In the genomic region with DNA sequence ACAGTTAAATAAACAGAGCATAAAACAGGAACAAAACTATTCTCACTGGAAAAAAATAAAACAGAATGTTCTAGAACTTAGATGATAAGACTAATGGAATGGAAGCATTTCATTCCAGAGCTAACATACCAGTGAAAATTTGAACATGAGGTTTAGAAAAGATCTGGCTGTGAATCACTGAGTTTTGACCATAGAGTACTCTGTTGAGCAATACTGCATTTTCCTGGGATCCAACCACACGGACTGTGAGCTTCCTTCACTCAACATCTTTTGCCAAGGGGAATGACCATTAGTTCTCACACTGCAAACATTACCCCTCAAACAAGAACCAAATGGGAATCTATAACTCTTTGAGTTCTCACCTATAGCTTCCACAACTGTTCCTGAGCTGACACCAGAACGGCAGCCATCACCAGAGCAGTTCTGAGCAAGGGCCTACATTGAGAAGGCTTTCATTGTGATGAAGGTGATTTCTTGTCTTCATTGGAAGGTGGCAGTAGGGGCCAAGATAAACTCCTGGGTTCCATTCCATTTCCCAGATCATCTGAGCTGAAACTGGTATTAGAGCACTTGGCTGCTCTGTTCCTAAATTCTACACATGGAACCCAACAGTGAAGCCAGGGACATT, we compare ENCODE assay signal across 26 mouse cellular contexts. TPM values are rescaled to one million over a fixed set of nuclear protein-coding genes. Genes with fewer than 3 reads are reported as not detected.
DNase-seq lines count a peak whose midpoint lies in the region; ATAC-seq and TF ChIP-seq lines count a peak whose summit lies in the region.
"Had no signal": no experiment of that assay in that cellular context is flagged by ENCODE, and none has a peak within 500 bp of the region (broad histone marks: within the 10 kb centered on the region; RNA-seq: fewer than 3 reads in every experiment).

No protein-coding gene starts in this region.

- no peaks in the 10 kb centered on the region for H3K27me3 ChIP-seq in heart, adult 2 months (ENCODE audit: control insufficient read depth, insufficient read depth, low read length)
- no peaks in the 10 kb centered on the region for H3K27me3 ChIP-seq in kidney, adult 2 months (replicated peaks; ENCODE audit: control insufficient read depth, insufficient read depth, low read length)
- H3K27me3 ChIP-seq in kidney, embryonic 14.5 days (ENCODE audit: control insufficient read depth, insufficient read depth, low read length): no peaks in the 10 kb centered on the region
- H3K27me3 ChIP-seq: CH12.LX; embryonic facial prominence, embryonic 15.5 days; forebrain, embryonic 15.5 days; hindbrain, embryonic 12.5 days had no signal

- no peak for TF ChIP-seq CTCF in heart, adult 2 months (IDR thresholded peaks at IDR 0.05)
- TF ChIP-seq CTCF in kidney, adult 2 months (conservative IDR thresholded peaks at IDR 0.05; ENCODE audit: insufficient read depth, insufficient read length, low read depth, low read length): no peak

- intact Hi-C loops in heart, adult 2 months (cut with DNase I): no loop called here

- DNase-seq in heart, adult 2 months: peak; percentile 7 to 20
- DNase-seq in heart, postnatal 4 days: no peak
- DNase-seq in kidney, adult 2 months: peak; percentile 52
- DNase-seq in lung, postnatal 25 days (ENCODE audit: low spot score): peak; percentile 41
- no peak for DNase-seq in lung, postnatal 10 days
- DNase-seq in adipocyte (ENCODE audit: low spot score): peak; percentile 21
- DNase-seq: adrenal gland, adult 8-10 months; adrenal gland, postnatal 36 days; cerebellum, adult 2 months; cerebellum, postnatal 10 days; gastrocnemius, postnatal 36 days had no signal

- H3K4me2 ChIP-seq in kidney, embryonic 14.5 days (replicated peaks; ENCODE audit: low read depth, low read length): no peak overlapping the region
- H3K4me2 ChIP-seq: embryonic facial prominence, embryonic 15.5 days; forebrain, embryonic 15.5 days; hindbrain, embryonic 12.5 days had no signal

- no peaks in the 10 kb centered on the region for H3K79me2 ChIP-seq in heart, adult 2 months (replicated peaks; ENCODE audit: control insufficient read depth, insufficient read depth, low read length)

- peaks cover 2% of the 10 kb centered on the region; the same call in 1 of the 2 replicates for H3K4me1 ChIP-seq in heart, adult 2 months (ENCODE audit: control insufficient read depth, insufficient read depth, low read length)
- H3K4me1 ChIP-seq in kidney, adult 2 months (ENCODE audit: control insufficient read depth, insufficient read depth, low read length): peaks cover 4% of the 10 kb centered on the region; the same call in 1 of the 2 replicates
- H3K4me1 ChIP-seq in kidney, embryonic 14.5 days (ENCODE audit: control insufficient read depth, insufficient read depth, low read length): no peaks in the 10 kb centered on the region
- H3K4me1 ChIP-seq: embryonic facial prominence, embryonic 15.5 days; forebrain, embryonic 15.5 days; hindbrain, embryonic 12.5 days had no signal

- TF ChIP-seq POLR2A in heart, adult 2 months (IDR thresholded peaks at IDR 0.05; ENCODE audit: insufficient read depth, low read depth, low read length): no peak
- no peak for TF ChIP-seq POLR2A in kidney, adult 2 months (IDR thresholded peaks at IDR 0.05; ENCODE audit: low read depth, low read length)

- no peaks in the 10 kb centered on the region for H3K9me3 ChIP-seq in kidney, embryonic 14.5 days (ENCODE audit: control insufficient read depth, low read length)
- H3K9me3 ChIP-seq: embryonic facial prominence, embryonic 15.5 days; forebrain, embryonic 15.5 days; hindbrain, embryonic 12.5 days had no signal

- peak overlapping the region; percentile 21; the same call in 1 of the 2 replicates for H3K27ac ChIP-seq in heart, adult 2 months
- peak overlapping the region; percentile 45; the same call in 1 of the 2 replicates for H3K27ac ChIP-seq in kidney, adult 2 months (ENCODE audit: insufficient read depth, low read depth, low read length)
- no peak overlapping the region for H3K27ac ChIP-seq in kidney, embryonic 14.5 days (ENCODE audit: low read depth, low read length)
- H3K27ac ChIP-seq: embryonic facial prominence, embryonic 15.5 days; forebrain, embryonic 15.5 days; hindbrain, embryonic 12.5 days had no signal

- H3K9ac ChIP-seq in heart, adult 2 months (ENCODE audit: low read depth, low read length): no peak overlapping the region
- H3K9ac ChIP-seq in kidney, embryonic 14.5 days (ENCODE audit: low read depth, low read length): no peak overlapping the region
- H3K9ac ChIP-seq: embryonic facial prominence, embryonic 15.5 days; forebrain, embryonic 15.5 days; hindbrain, embryonic 12.5 days had no signal

- H3K4me3 ChIP-seq in heart, adult 2 months: no peak overlapping the region
- no peak overlapping the region for H3K4me3 ChIP-seq in kidney, adult 2 months (ENCODE audit: insufficient read depth, low read depth, low read length)
- no peak overlapping the region for H3K4me3 ChIP-seq in kidney, embryonic 14.5 days (ENCODE audit: low read length)
- H3K4me3 ChIP-seq: embryonic facial prominence, embryonic 15.5 days; erythroblast, embryonic 14.5 days; forebrain, embryonic 15.5 days; hindbrain, embryonic 12.5 days had no signal

- no peak for TF ChIP-seq EP300 in heart, adult 2 months (IDR thresholded peaks at IDR 0.05; ENCODE audit: insufficient read depth, low read depth, low read length)

- no peak for ATAC-seq in kidney, embryonic 14.5 days (ENCODE audit: low FRiP score, low TSS enrichment)
- ATAC-seq in monocyte, adult 5-6 weeks (replicated peaks; ENCODE audit: insufficient number of reproducible peaks, low FRiP score, low TSS enrichment, poor library complexity, severe bottlenecking): no peak
- ATAC-seq: forebrain, embryonic 15.5 days; hindbrain, embryonic 16.5 days; inflammation-experienced regulatory T-cells, adult 6 months; intestine, postnatal 0 days had no signal

- 75% methylated on average over 2 of the region's 2 CpGs for WGBS in heart, adult 2 months
- 73% methylated on average over 2 of the region's 2 CpGs for WGBS in kidney, adult 2 months
- WGBS in kidney, embryonic 14.5 days: 90% methylated on average over 2 of the region's 2 CpGs

- no peaks in the 10 kb centered on the region for H3K36me3 ChIP-seq in heart, adult 2 months (ENCODE audit: control insufficient read depth, insufficient read depth, low read length)
- no peaks in the 10 kb centered on the region for H3K36me3 ChIP-seq in kidney, adult 2 months (ENCODE audit: control insufficient read depth, insufficient read depth, low read length)
- no peaks in the 10 kb centered on the region for H3K36me3 ChIP-seq in kidney, embryonic 14.5 days (ENCODE audit: control insufficient read depth, insufficient read depth, low read length)
- H3K36me3 ChIP-seq: embryonic facial prominence, embryonic 15.5 days; forebrain, embryonic 15.5 days; hindbrain, embryonic 12.5 days had no signal

RNA-seq across cellular contexts. Expression of a gene that starts 1.9 kb away (rescaled TPM):
- total RNA-seq in heart, adult 2 months (2021): under 1 TPM in 1 of 2 experiments, not detected in 1; 0.16 TPM
- 0.32 and 2.9 TPM in 2 replicates for polyA plus RNA-seq in heart, adult 2 months (2012; rRNA removed)
- not detected for total RNA-seq in heart, postnatal 4 days (2021)
- polyA plus RNA-seq in kidney, adult 2 months (2012; rRNA removed): 0.18 and 0.19 TPM in 2 replicates
- not detected in 2 replicates for polyA plus RNA-seq in kidney, embryonic 14.5 days (2014; fragmentation: Nextera tagmentation; extraction: Ambion mirVana)
- total RNA-seq in monocyte, adult 5-6 weeks (2017): not detected in 3 replicates
- total RNA-seq: CH12.LX; gastrocnemius, adult 8-10 months; gastrocnemius, postnatal 36 days; heart, postnatal 36 days had no signal
- polyA plus RNA-seq: cerebellum, adult 2 months; embryonic facial prominence, embryonic 11.5 days; embryonic facial prominence, embryonic 15.5 days; erythroblast, embryonic 14.5 days; forebrain, embryonic 11.5 days; forebrain, embryonic 15.5 days; heart, embryonic 14.5 days; hindbrain, embryonic 12.5 days; hindbrain, embryonic 16.5 days; inflammation-experienced regulatory T-cells, adult 6 months; intestine, postnatal 0 days had no signal

RNA-seq across cellular contexts. Expression of a gene that starts 48.9 kb away (rescaled TPM):
- total RNA-seq in heart, adult 2 months (2021): not detected
- 0.53 TPM in 1 of 2 replicates, not detected in the other for polyA plus RNA-seq in heart, adult 2 months (2012; rRNA removed)
- total RNA-seq in heart, postnatal 4 days (2021): not detected
- polyA plus RNA-seq in kidney, adult 2 months (2012; rRNA removed): not detected in 2 replicates
- 0.12 and 0.44 TPM in 2 replicates for polyA plus RNA-seq in kidney, embryonic 14.5 days (2014; fragmentation: Nextera tagmentation; extraction: Ambion mirVana)
- total RNA-seq in monocyte, adult 5-6 weeks (2017): not detected in 3 replicates
- total RNA-seq: adrenal gland, adult 8-10 months; adrenal gland, postnatal 36 days; CH12.LX; gastrocnemius, adult 8-10 months; gastrocnemius, postnatal 36 days; heart, postnatal 36 days had no signal
- polyA plus RNA-seq: cerebellum, adult 2 months; embryonic facial prominence, embryonic 11.5 days; erythroblast, embryonic 14.5 days; forebrain, embryonic 11.5 days; forebrain, embryonic 15.5 days; heart, embryonic 14.5 days; hindbrain, embryonic 12.5 days; hindbrain, embryonic 16.5 days; inflammation-experienced regulatory T-cells, adult 6 months; intestine, postnatal 0 days had no signal

Comparison
In these comparisons a context has a peak if more than half of its experiments do, and no peak if none do; other contexts are left out.
1. DNase-seq: peak in heart, adult 2 months (2 of 2), kidney, adult 2 months (single experiment), lung, postnatal 25 days (single experiment) and adipocyte (single experiment); none in heart, postnatal 4 days (single experiment) and lung, postnatal 10 days (single experiment).